Mouse (Mus musculus): ENCODE data around the gene Naif1. TPM values are rescaled to one million over a fixed set of nuclear protein-coding genes. Genes with fewer than 3 reads are reported as not detected.

Gene Naif1
- polyA plus RNA-seq, 1 experiment: 3.0 TPM

DNA sequence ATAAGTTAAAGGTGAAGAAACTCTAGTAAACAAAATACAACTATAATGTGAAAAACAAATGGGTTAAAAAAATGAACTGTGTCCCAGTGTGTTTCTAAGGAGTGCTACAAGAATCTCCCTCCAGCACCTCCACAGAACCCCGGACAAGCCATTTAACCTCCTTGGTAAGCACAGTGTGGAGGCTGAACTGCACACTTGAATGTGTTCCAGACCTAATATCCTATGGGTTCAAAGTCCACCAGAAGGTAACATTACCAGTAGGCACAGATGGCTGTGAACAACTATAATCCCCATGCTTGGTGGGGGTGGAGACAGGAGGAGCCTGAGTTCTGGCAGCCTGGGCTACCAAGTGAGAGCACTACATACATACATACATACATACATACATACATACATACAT, 9.6 kb upstream of the Naif1 start:
- H3K79me2 ChIP-seq (ENCODE audit: control insufficient read depth, insufficient read depth): peaks cover 68% of the 10 kb centered on the region
- no peak overlapping the region for H3K4me2 ChIP-seq (ENCODE audit: low read depth)
- H3K27me3 ChIP-seq (ENCODE audit: control insufficient read depth, insufficient read depth, insufficient read length): no peaks in the 10 kb centered on the region
- H3K36me3 ChIP-seq (ENCODE audit: control insufficient read depth, insufficient read depth): no peaks in the 10 kb centered on the region
- no peak for TF ChIP-seq POLR2AphosphoS2 (IDR thresholded peaks at IDR 0.05; ENCODE audit: insufficient read length, low read depth)
- no peak for TF ChIP-seq TCF3 (IDR thresholded peaks at IDR 0.05; ENCODE audit: insufficient read length, low read depth)
- H3ac ChIP-seq (ENCODE audit: control insufficient read depth, insufficient read length): no peak overlapping the region
- H3K4me3 ChIP-seq: no peak overlapping the region

DNA sequence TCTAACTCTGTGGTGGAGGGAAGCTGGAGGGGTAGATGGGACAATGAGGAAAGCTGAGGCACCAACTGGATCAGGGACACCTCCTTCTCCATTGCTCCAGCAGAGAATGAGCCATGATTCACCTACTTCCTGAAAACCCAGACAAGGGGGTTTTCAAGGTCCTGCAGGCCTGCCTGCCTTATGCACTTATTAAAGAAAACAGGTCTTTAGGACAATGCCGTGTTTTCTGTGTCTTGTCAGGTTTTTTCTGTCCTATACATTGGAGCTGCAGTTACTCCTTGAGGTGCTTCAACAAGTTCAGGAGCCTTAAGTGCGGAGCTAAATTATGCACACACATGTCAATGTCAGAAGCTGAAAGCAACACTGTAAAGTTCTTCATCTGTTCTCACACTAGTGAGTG, 8.7 kb upstream of the Naif1 start:
- Histone ChIP-seq H3K4me2 (ENCODE audit: low read depth) (no peak overlapping the region), H3ac (ENCODE audit: control insufficient read depth, insufficient read length) (no peak overlapping the region), H3K36me3 (ENCODE audit: control insufficient read depth, insufficient read depth) (no peaks in the 10 kb centered on the region), H3K79me2 (ENCODE audit: control insufficient read depth, insufficient read depth) (peaks cover 66% of the 10 kb centered on the region), H3K4me3 (no peak overlapping the region), H3K27me3 (ENCODE audit: control insufficient read depth, insufficient read depth, insufficient read length) (no peaks in the 10 kb centered on the region)
- no peak for TF ChIP-seq SRF (IDR thresholded peaks at IDR 0.05; ENCODE audit: control insufficient read depth, insufficient read length, low read depth)
- no peak for TF ChIP-seq POLR2A (IDR thresholded peaks at IDR 0.05; ENCODE audit: insufficient read length, low read depth)
- no peak for TF ChIP-seq USF1 (IDR thresholded peaks at IDR 0.05; ENCODE audit: low read depth)
- no peak for TF ChIP-seq TCF12 (IDR thresholded peaks at IDR 0.05; ENCODE audit: insufficient read depth, poor library complexity, severe bottlenecking)
- no peak for TF ChIP-seq MAX (IDR thresholded peaks at IDR 0.05; ENCODE audit: low read depth)
- TF ChIP-seq TCF3 (IDR thresholded peaks at IDR 0.05; ENCODE audit: insufficient read length, low read depth): no peak
- no peak for TF ChIP-seq MYOG (IDR thresholded peaks at IDR 0.05; ENCODE audit: control insufficient read depth in 1 of 3, insufficient read depth in 1 of 3, insufficient read length in 2 of 3, low read depth in 2 of 3)
- TF ChIP-seq CEBPB (IDR thresholded peaks at IDR 0.05; ENCODE audit: insufficient read depth, poor library complexity, severe bottlenecking): no peak

DNA sequence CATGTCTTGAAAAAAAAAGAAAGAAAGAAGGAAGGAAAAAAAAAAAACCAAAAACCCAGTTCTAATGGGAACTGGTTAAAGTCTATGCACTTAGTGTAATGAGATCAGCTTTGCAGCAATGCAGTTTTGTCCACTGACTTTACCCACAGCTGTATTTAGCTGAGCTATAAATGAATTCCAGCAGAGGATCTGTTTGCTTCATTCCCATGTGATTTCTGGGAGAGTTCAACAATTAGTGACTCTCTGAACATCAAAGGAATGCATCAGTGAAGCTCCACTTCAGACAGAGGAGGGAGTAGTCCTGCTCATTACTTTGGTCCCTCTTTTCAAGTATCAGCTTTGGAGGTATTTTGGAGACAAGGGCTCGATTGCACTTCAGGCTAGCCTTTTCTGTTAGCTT, 4.7 kb upstream of the Naif1 start:
- H3K79me2 ChIP-seq (ENCODE audit: control insufficient read depth, insufficient read depth): peaks cover 66% of the 10 kb centered on the region

DNA sequence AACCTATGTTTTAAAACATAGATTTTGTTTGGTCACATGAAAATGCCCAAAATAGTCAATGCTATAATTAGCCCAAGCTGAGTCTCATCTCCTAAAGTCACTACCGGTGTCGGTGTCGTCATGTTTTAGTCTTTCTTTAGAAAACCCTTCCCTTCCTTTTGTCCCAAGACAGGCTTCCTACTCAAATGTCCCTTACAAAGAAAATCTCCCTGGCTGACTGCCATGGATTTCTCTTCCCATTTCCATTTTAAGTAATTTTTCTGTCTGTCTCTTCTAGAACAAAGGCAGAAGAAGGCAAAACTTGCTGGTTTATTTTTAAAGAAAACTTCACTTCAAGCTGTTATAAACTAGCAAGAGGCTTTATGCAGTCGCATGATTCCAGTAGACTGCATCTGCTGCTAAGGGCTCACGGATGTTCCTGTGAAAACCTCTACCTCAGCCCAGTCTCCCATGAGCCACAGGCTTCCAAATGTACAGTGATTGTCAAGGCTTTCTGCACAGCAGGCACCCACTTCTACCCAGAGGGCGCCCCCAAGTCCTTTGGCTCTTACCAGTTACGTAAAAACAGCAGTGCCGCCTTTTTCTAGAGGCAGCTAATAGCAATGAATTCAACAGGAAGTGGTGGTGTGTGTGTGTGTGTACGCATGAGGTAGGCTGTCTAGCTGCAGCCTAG, 2.9 kb upstream of the Naif1 start:
- TF ChIP-seq E2F4 (IDR thresholded peaks at IDR 0.05; ENCODE audit: insufficient read depth) (no peak), TCF12 (IDR thresholded peaks at IDR 0.05; ENCODE audit: insufficient read depth, poor library complexity, severe bottlenecking) (no peak), USF1 (IDR thresholded peaks at IDR 0.05; ENCODE audit: low read depth) (no peak), MYOD1 (IDR thresholded peaks at IDR 0.05; ENCODE audit: control insufficient read depth in 1 of 3, insufficient read length in 2 of 3, low read depth in 2 of 3) (no peak), POLR2AphosphoS2 (IDR thresholded peaks at IDR 0.05; ENCODE audit: insufficient read length, low read depth) (no peak), REST (IDR thresholded peaks at IDR 0.05; ENCODE audit: insufficient read depth, insufficient read length) (no peak), MAX (IDR thresholded peaks at IDR 0.05; ENCODE audit: low read depth) (no peak), POLR2A (IDR thresholded peaks at IDR 0.05; ENCODE audit: insufficient read length, low read depth) (no peak), CEBPB (IDR thresholded peaks at IDR 0.05; ENCODE audit: insufficient read depth, poor library complexity, severe bottlenecking) (no peak), SRF (IDR thresholded peaks at IDR 0.05; ENCODE audit: control insufficient read depth, insufficient read length, low read depth) (no peak), MYOG (IDR thresholded peaks at IDR 0.05; ENCODE audit: control insufficient read depth in 1 of 3, insufficient read depth in 1 of 3, insufficient read length in 2 of 3, low read depth in 2 of 3) (no peak), TCF3 (IDR thresholded peaks at IDR 0.05; ENCODE audit: insufficient read length, low read depth) (no peak)
- H3K4me2 ChIP-seq (ENCODE audit: low read depth): peak overlapping the region; percentile 41
- no peaks in the 10 kb centered on the region for H3K36me3 ChIP-seq (ENCODE audit: control insufficient read depth, insufficient read depth)
- H3K27me3 ChIP-seq (ENCODE audit: control insufficient read depth, insufficient read depth, insufficient read length): no peaks in the 10 kb centered on the region
- H3ac ChIP-seq (ENCODE audit: control insufficient read depth, insufficient read length): no peak overlapping the region
- peaks cover 56% of the 10 kb centered on the region for H3K79me2 ChIP-seq (ENCODE audit: control insufficient read depth, insufficient read depth)
- no peak overlapping the region for H3K4me3 ChIP-seq

More for the DNA sequence above, 4.7 kb upstream of the Naif1 start:
- Histone ChIP-seq H3K27me3 (ENCODE audit: control insufficient read depth, insufficient read depth, insufficient read length) (no peaks in the 10 kb centered on the region), H3K4me2 (ENCODE audit: low read depth) (peak overlapping the region; percentile 13), H3K36me3 (ENCODE audit: control insufficient read depth, insufficient read depth) (no peaks in the 10 kb centered on the region), H3ac (ENCODE audit: control insufficient read depth, insufficient read length) (no peak overlapping the region), H3K4me3 (no peak overlapping the region)
- no peak for TF ChIP-seq POLR2AphosphoS2 (IDR thresholded peaks at IDR 0.05; ENCODE audit: insufficient read length, low read depth)
- no peak for TF ChIP-seq USF1 (IDR thresholded peaks at IDR 0.05; ENCODE audit: low read depth)
- TF ChIP-seq SRF (IDR thresholded peaks at IDR 0.05; ENCODE audit: control insufficient read depth, insufficient read length, low read depth): no peak

DNA sequence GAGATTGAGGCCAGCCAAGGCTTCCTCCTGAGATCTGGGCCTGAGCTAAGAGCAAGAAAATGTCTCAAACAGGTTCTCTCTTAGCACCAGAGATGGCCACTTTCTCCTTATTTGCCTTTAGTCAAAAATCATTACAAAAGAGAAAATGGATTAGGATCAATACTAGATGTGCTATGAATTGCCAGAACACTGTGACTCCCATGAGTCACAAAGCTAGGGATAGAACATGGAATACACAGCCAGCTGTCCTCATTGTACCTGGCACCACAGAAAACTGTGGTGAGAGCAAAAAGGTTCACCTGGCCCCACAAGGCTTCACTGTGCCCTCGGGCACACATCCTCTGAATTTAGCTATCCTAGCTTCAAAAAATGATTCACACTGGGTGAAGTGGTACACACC, 1.8 kb upstream of the Naif1 start:
- Histone ChIP-seq H3K79me2 (ENCODE audit: control insufficient read depth, insufficient read depth) (peaks cover 47% of the 10 kb centered on the region), H3ac (ENCODE audit: control insufficient read depth, insufficient read length) (no peak overlapping the region), H3K36me3 (ENCODE audit: control insufficient read depth, insufficient read depth) (no peaks in the 10 kb centered on the region), H3K27me3 (ENCODE audit: control insufficient read depth, insufficient read depth, insufficient read length) (no peaks in the 10 kb centered on the region), H3K4me2 (ENCODE audit: low read depth) (peak overlapping the region; percentile 33), H3K4me3 (no peak overlapping the region)
- TF ChIP-seq CEBPB (IDR thresholded peaks at IDR 0.05; ENCODE audit: insufficient read depth, poor library complexity, severe bottlenecking): no peak
- no peak for TF ChIP-seq POLR2AphosphoS2 (IDR thresholded peaks at IDR 0.05; ENCODE audit: insufficient read length, low read depth)
- TF ChIP-seq MAX (IDR thresholded peaks at IDR 0.05; ENCODE audit: low read depth): no peak
- no peak for TF ChIP-seq REST (IDR thresholded peaks at IDR 0.05; ENCODE audit: insufficient read depth, insufficient read length)

Data from myocyte (in vitro differentiated cells).